Mouse (Mus musculus) C2C12 (cell line): ENCODE measurements around the gene Polr3g.

Source experiments
- CTCF ChIP-seq: IDR thresholded peaks from one replicate; pipeline ENCODE4 v1.5.1; 2011; ENCODE audit not compliant: control insufficient read depth, insufficient read depth, insufficient read length
- FOSL1 ChIP-seq: IDR thresholded peaks from one replicate; pipeline ENCODE4 v1.8.0; 2011; ENCODE audit warnings: mild to moderate bottlenecking, low read length; ENCODE audit not compliant: poor library complexity, insufficient read depth, severe bottlenecking
- MYOG ChIP-seq: IDR thresholded peaks from one replicate; pipeline ENCODE4 v1.6.1; 2011; ENCODE audit not compliant: control insufficient read depth, insufficient read length; ENCODE audit errors: extremely low read depth
- USF1 ChIP-seq: IDR thresholded peaks from one replicate; pipeline ENCODE4 v1.6.1; 2011; ENCODE audit warnings: low read depth, mild to moderate bottlenecking, control low read depth, moderate library complexity

DNA sequence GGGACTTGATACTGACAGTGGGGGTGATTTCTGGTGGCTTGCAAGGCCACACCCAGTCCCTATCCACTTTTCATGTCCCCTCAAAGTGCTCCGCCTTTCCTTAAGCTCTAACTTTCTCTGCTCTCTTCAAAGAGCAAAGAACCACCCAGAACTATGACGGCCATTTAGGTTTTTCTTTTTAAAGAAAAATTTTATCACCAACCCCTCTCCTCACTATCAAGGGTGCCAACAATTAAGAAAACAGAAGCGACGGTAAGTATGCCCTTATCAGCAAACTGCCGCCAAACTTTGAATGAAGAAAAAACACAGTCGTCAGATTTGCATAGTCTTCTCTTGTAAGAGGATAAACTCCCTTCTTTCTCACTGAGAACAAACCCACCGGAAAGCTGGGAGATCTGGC, 547 bp downstream of the Polr3g start:
- no peak for TF ChIP-seq CTCF
- no peak for TF ChIP-seq MYOG
- no peak for TF ChIP-seq FOSL1
- no peak for TF ChIP-seq USF1
